Mouse (Mus musculus) layer of hippocampus, postnatal 14 days (tissue): Measurements from ENCODE around the gene Sco2. TPM values are rescaled to one million over a fixed set of nuclear protein-coding genes. Genes with fewer than 3 reads are reported as not detected.

Source experiments
- DNase-seq, 2 experiments: peaks; one replicate each; pipeline ENCODE4 v3.0.0; 2021 to 2022; ENCODE audit warnings: low spot score in 2 of 2, mixed read lengths in 1 of 2
- total RNA-seq, 2 experiments: library from RNA; stranded (reverse); gene quantifications; 2 replicates each; pipeline ENCODE4 v1.2.3; 2021

The Sco2 gene
- total RNA-seq, 2 experiments from 2014 or later = 28.9 to 29.9 TPM

GRCm38 (mm10) chr15:89334271-89334670 is 39.4 kb downstream of the Sco2 start, which contains the start of gene Miox:
Gene Miox (plus strand): TSS chr15:89334398.
- DNase-seq = no peak

GRCm38 (mm10) chr15:89326441-89326840 is 47.2 kb downstream of the Sco2 start:
- no peak for DNase-seq

DNA sequence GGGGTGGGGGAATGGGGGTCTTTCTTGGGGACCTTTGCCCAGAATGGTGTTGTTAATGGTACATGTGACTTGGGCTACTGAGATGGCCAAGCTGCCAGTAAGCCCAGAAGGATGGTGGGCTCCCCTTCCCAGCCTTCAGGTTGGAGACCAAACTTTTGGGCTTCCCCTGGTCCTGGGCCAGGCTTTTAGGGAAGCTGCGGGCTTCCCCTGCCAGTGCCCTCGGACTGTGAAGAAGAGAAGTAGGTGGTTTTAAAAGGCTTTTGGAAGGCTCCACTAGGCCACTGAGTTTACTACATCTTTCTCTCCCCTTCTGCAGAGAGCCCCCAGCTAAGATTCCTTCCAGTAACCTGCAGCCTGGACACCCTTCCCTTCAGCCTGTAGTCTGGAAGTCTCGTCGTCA is 50.0 kb downstream of the Sco2 start:
- DNase-seq = no peak

DNA sequence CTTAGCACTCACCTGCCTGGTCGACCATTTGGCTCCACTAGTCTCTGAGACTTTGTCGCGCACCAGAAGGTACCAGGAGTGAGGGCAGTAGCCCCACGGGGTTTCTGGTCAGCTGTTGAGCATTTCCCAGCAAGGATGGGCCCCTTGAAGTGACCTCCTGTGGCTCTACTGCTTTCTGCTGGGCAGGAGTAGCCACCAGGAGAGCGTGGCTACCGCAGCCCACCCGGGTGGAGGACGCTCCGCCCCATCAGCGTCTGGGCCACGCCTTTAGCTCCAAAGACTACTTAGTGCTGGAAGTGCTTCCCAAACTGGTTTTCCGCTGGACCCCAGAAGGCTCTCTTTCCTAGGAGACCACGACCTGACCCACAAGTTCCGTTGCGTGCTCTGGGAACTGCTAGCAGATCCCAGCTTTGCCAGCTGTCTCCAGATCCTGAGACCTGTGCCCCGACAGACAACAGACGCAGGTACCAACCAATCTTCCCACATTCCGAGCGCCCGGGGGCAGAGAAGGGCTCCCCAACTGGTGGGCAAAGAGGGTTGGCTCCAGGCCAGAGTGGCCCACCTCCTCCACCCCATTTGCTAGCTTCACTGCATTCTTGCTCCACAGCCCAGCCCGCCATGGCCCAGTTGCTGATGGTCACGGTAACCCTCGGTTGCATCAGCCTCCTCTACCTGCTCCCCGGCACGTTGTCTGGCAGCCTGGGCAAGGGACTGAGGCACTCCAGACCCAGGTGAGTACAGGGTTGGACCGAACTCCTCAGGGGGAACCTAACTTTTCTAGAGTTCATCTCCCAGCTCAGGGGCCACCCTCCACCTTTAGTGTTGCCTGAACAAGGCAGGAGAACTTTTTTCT is 50.8 kb downstream of the Sco2 start, which contains the start of gene Adm2:
TSS of gene Adm2 (plus strand) at position 51 of the 853 bp plus-strand sequence.
- DNase-seq = no peak

Other genes starting within 250 kb of the Sco2 start
- gene Hdac10, start 245.1 kb downstream of the Sco2 start, total RNA-seq = 10 to 100 TPM; 14.6 to 14.9 TPM
- 1 to 10 TPM; 3.5 to 5.4 TPM for gene Mapk12, start 233.1 kb downstream of the Sco2 start, total RNA-seq
- gene Mapk11, start 224.2 kb downstream of the Sco2 start, total RNA-seq = 10 to 100 TPM; 23.2 to 24.9 TPM
- 10 to 100 TPM; 60.1 to 74.0 TPM for gene Plxnb2, start 193.1 kb downstream of the Sco2 start, total RNA-seq
- gene Dennd6b, start 177.3 kb downstream of the Sco2 start, total RNA-seq = 10 to 100 TPM; 29.9 to 35.5 TPM
- 100 to 1,000 TPM; 157 to 167 TPM for gene Ppp6r2, start 162.3 kb downstream of the Sco2 start, total RNA-seq
- gene Sbf1, start 58.5 kb downstream of the Sco2 start, total RNA-seq = 100 to 1,000 TPM; 248 to 274 TPM
- not detected for gene Adm2, start 51.1 kb downstream of the Sco2 start, total RNA-seq
- not detected for gene Miox, start 39.4 kb downstream of the Sco2 start, total RNA-seq
- 10 to 100 TPM; 22.8 to 24.2 TPM for gene Lmf2, start 18.2 kb downstream of the Sco2 start, total RNA-seq
- 10 to 100 TPM; 75.5 to 79.0 TPM for gene Ncaph2, start 18.1 kb downstream of the Sco2 start, total RNA-seq
- 1 to 10 TPM; 1.3 to 1.6 TPM for gene Tymp, start 3.2 kb upstream of the Sco2 start, total RNA-seq
- 1 to 10 TPM; 2.7 to 5.3 TPM for gene Odf3b, start 5.4 kb upstream of the Sco2 start, total RNA-seq
- under 1 TPM in 1 of 2 experiments, not detected in 1; 0.14 TPM for gene Klhdc7b, start 11.1 kb upstream of the Sco2 start, total RNA-seq
- not detected for gene Syce3, start 36.7 kb upstream of the Sco2 start, total RNA-seq
- gene Cpt1b, start 52.0 kb upstream of the Sco2 start, total RNA-seq = 1 to 10 TPM; 2.1 to 3.1 TPM
- gene C730034F03Rik, start 55.7 kb upstream of the Sco2 start, total RNA-seq = 1 to 10 TPM; 2.7 to 2.9 TPM
- not detected for gene Gm44502, start 55.9 kb upstream of the Sco2 start, total RNA-seq
- gene Chkb, start 56.1 kb upstream of the Sco2 start, total RNA-seq = 10 to 100 TPM; 44.3 to 50.0 TPM
- 100 to 1,000 TPM; 195 to 198 TPM for gene Mapk8ip2, start 80.1 kb upstream of the Sco2 start, total RNA-seq
- 10 to 100 TPM; 29.1 to 31.5 TPM for gene Arsa, start 103.6 kb upstream of the Sco2 start, total RNA-seq
- 100 to 1,000 TPM; 271 to 274 TPM for gene Shank3, start 125.8 kb upstream of the Sco2 start, total RNA-seq
- gene Acr, start 194.5 kb upstream of the Sco2 start, total RNA-seq = 1 to 10 TPM in 1 of 2 experiments, under 1 TPM in 1; 0.65 to 2.4 TPM
- gene Rabl2, start 218.1 kb upstream of the Sco2 start, total RNA-seq = 10 to 100 TPM; 30.8 to 32.7 TPM